Mouse (Mus musculus) bone marrow, adult 2 months (tissue): ENCODE measurements around the gene Lmtk3. TPM values are rescaled to one million over a fixed set of nuclear protein-coding genes. Genes with fewer than 3 reads are reported as not detected.

Source experiments
- H3K27ac ChIP-seq: fragments of 200-500 bp; 2 replicates; pipeline ENCODE4 v1.5.1; 2012; ENCODE audit warnings: low read depth, mild to moderate bottlenecking, control low read depth, inconsistent platforms, low read length; ENCODE audit not compliant: control insufficient read depth, poor library complexity, insufficient read depth
- H3K4me1 ChIP-seq: fragments of 200-500 bp; 2 replicates; pipeline ENCODE4 v1.6.1; 2011; ENCODE audit warnings: low read length; ENCODE audit not compliant: control insufficient read depth, insufficient read depth
- H3K4me3 ChIP-seq: fragments of 200-500 bp; replicated peaks from 2 replicates; pipeline ENCODE3; 2011; ENCODE audit warnings: mild to moderate bottlenecking, low read depth, low read length, control low read depth; ENCODE audit not compliant: control insufficient read depth
- CTCF ChIP-seq: fragments of 200-500 bp; IDR thresholded peaks from 2 replicates; pipeline ENCODE4 v1.5.1; 2011; ENCODE audit warnings: low read length, control low read depth; ENCODE audit not compliant: control insufficient read depth, insufficient read depth
- POLR2A ChIP-seq: fragments of 200-500 bp; IDR thresholded peaks from 2 replicates; pipeline ENCODE4 v1.6.1; 2011; ENCODE audit warnings: low read depth, mild to moderate bottlenecking, control low read depth, low read length, borderline replicate concordance; ENCODE audit not compliant: control insufficient read depth
- WGBS: fragments of 180-500 bp; shearing (Covaris S2); methylation state at CpG from one replicate; pipeline ENCODE4 v1.1.7; 2018; 5-methylcytosine and 5-hydroxymethylcytosine counted together
- polyA plus RNA-seq: library from polyadenylated mRNA; stranded (reverse); fragments of >200 nt; gene quantifications from 2 replicates; pipeline ENCODE4 v1.2.4, GENCODE M21; 2011; ENCODE audit warnings: low replicate concordance; ENCODE audit not compliant: missing spikeins, insufficient read depth, insufficient read length

The Lmtk3 gene
- polyA plus RNA-seq, 1 experiment, result not detected

- TF ChIP-seq CTCF (no peak), POLR2A (no peak)
- H3K4me1 ChIP-seq, result peaks cover 2% of the 10 kb centered on the region
- 8% methylated on average over 14 of the region's 14 CpGs for WGBS
- H3K27ac ChIP-seq, result no peak overlapping the region
- H3K4me3 ChIP-seq, result no peak overlapping the region
Measured at GRCm38 (mm10) chr7:45786136-45786578, 2.6 kb downstream of the Lmtk3 start.

DNA sequence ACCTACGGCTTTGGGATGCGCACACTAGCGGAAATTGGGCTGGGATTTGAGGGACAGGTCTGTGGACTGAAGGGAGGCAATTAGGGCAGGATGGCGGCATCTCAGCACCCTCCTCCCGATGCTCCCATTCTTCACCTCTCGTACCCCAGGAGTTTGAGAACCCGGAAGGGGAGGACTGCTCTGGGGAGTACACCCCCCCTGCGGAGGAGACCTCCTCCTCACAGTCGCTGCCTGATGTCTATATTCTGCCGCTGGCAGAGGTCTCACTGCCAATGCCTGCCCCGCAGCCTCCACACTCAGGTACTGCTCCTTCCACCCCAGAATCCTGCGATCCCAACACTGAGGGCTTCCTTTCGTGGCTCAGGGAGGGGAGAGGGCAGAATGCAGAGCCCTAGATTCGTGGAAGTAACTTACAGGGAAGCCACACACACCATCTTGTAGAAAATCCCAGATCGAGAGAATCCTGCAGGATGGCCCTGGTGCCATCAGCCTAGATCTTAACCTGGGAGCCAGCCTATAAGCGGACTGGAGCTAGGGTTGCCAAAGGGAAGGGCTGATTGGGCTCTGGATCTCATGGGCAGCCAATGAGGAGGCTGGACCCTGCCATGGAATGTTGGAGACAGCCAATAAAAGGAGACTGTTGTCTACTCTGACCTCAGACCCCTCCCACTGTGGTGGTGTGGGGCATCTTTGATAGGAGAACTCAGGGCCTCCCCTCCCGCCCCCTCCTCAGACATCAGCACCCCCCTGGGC is 3.3 kb downstream of the Lmtk3 start:
- Histone ChIP-seq H3K27ac (no peak overlapping the region), H3K4me3 (no peak overlapping the region), H3K4me1 (peaks cover 2% of the 10 kb centered on the region)
- WGBS, result 21% methylated on average over 17 of the region's 17 CpGs
- no peak for TF ChIP-seq CTCF
- TF ChIP-seq POLR2A, result no peak

DNA sequence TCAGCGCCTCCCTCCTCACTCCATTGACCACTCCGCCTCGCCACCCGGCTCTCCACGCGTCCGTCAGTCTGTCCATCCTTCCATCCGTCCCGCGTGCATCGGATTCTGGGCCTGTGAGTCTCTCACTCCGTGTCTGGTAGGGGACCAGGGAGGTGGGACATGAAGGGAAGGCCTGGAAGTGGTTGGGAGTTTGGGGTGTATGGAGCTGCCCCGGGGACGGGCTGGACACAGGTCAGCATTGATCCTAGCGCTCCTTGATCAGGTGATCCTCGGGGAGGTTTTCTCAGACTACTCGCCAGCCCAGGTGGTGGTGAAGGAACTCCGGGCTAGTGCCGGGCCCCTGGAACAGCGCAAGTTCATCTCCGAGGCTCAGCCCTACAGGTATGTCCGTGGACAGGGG is 4.1 kb downstream of the Lmtk3 start:
- 81% methylated on average over 22 of the region's 22 CpGs for WGBS
- TF ChIP-seq CTCF, result no peak
- TF ChIP-seq POLR2A, result no peak
- Histone ChIP-seq H3K27ac (no peak overlapping the region), H3K4me1 (peaks cover 2% of the 10 kb centered on the region), H3K4me3 (no peak overlapping the region)

DNA sequence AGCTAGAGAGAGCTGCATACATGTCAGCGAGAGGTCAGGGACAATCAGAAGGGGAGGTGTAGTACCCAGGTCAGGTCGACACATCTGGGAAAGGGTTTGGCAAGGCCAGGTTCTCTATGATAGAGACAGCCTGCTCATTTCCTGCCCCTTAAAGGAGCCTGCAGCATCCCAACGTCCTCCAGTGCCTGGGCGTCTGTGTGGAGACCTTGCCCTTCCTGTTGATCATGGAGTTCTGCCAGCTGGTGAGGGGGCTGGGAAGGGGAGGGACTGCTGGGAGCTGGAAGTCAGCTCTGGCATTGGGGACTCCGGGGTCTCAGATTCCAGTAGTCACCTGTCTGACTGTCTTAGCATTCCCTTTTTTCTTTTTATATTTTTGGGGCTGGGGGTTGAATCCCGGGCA is 7.2 kb downstream of the Lmtk3 start:
- 44% methylated on average over 6 of the region's 6 CpGs for WGBS

DNA sequence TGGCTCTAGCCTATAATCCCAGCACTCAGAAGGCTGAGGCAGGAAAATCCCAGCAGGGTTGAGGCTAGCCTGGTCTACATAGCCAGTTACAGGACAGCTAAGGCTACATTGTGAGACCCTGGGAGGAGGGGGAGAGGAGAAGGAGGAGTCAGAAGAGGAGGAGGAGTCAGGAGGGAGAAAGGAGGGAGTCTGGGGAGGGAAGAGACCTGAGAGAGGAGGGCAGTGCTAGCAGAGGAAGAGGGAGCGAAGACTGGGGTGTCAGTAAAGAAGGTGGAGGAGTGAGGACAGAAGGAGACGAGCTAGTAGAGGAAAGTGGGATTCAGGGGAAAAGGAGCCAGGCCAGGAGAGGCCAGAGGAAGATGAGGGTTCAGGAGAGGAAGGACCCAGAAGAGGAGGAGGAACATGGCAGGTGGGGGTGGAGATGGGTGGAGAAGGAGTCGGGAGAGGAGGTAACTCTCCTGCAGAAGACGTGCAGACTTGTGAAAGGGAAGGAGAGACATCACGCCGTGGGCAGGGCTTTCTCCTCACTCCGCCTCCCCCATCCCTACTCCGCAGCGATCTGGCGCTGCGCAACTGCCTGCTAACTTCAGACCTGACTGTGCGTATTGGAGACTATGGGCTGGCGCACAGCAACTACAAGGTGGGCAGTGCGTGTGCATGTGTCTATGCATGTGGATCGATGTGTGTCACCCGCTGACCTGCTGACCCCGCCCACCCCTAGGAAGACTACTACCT is 8.4 kb downstream of the Lmtk3 start:
- Histone ChIP-seq H3K4me1 (peaks cover 1% of the 10 kb centered on the region), H3K27ac (no peak overlapping the region), H3K4me3 (no peak overlapping the region)
- TF ChIP-seq POLR2A, result no peak
- TF ChIP-seq CTCF, result no peak
- WGBS, result 68% methylated on average over 17 of the region's 17 CpGs

More for the DNA sequence above, 7.2 kb downstream of the Lmtk3 start:
- no peaks in the 10 kb centered on the region for H3K4me1 ChIP-seq
- TF ChIP-seq POLR2A (no peak), CTCF (no peak)
- H3K4me3 ChIP-seq, result no peak overlapping the region
- H3K27ac ChIP-seq, result no peak overlapping the region

GRCm38 (mm10) chr7:45793240-45793639 is 9.7 kb downstream of the Lmtk3 start:
- 73% methylated on average over 24 of the region's 24 CpGs for WGBS
- Histone ChIP-seq H3K4me3 (no peak overlapping the region), H3K27ac (no peak overlapping the region), H3K4me1 (peaks cover 1% of the 10 kb centered on the region)
- TF ChIP-seq CTCF, result no peak
- no peak for TF ChIP-seq POLR2A

- TF ChIP-seq POLR2A (no peak), CTCF (no peak)
- WGBS, result 83% methylated on average over 44 of the region's 44 CpGs
- Histone ChIP-seq H3K4me1 (peaks cover 1% of the 10 kb centered on the region), H3K27ac (no peak overlapping the region), H3K4me3 (no peak overlapping the region)
Measured at GRCm38 (mm10) chr7:45793969-45794585, 10.5 kb downstream of the Lmtk3 start.

DNA sequence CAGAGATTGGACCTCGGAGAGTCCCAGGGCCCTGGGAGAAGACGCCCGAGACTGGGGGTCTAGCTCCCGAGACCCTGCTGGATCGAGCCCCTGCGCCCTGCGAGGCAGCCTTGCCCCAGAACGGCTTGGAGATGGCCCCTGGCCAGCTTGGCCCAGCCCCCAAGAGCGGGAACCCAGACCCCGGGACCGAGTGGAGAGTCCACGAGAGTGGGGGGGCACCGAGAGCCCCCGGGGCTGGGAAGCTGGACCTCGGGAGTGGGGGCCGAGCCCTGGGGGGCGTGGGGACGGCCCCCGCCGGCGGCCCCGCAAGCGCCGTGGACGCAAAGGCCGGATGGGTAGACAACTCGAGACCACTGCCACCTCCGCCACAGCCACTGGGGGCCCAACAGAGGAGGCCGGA is 11.4 kb downstream of the Lmtk3 start:
- H3K4me1 ChIP-seq, result peaks cover 1% of the 10 kb centered on the region
- H3K27ac ChIP-seq, result no peak overlapping the region
- no peak overlapping the region for H3K4me3 ChIP-seq
- 83% methylated on average over 29 of the region's 29 CpGs for WGBS
- TF ChIP-seq CTCF (no peak), POLR2A (no peak)
